In genomic region chr5:34397866-34398265, GRCm38 (mm10) we compare ENCODE assay signal across 16 mouse cellular contexts. TPM values are rescaled to one million over a fixed set of nuclear protein-coding genes. Genes with fewer than 3 reads are reported as not detected.
DNase-seq lines count a peak whose midpoint lies in the region; ATAC-seq and TF ChIP-seq lines count a peak whose summit lies in the region.
"Had no signal": no experiment of that assay in that cellular context is flagged by ENCODE, and none has a peak within 500 bp of the region (broad histone marks: within the 10 kb centered on the region; RNA-seq: fewer than 3 reads in every experiment).

No protein-coding gene starts in this region.

- no peak overlapping the region for H3K4me3 ChIP-seq in kidney, postnatal 0 days (replicated peaks; ENCODE audit: low read depth, low read length)
- no peak overlapping the region for H3K4me3 ChIP-seq in MEL (ENCODE audit: control insufficient read depth in 1 of 2, insufficient read depth in 1 of 2, low read depth in 2 of 2, low read length in 2 of 2)

- no peaks in the 10 kb centered on the region for H3K36me3 ChIP-seq in kidney, postnatal 0 days (ENCODE audit: insufficient read depth, low read length)
- H3K36me3 ChIP-seq in MEL (ENCODE audit: control insufficient read depth in 1 of 2, insufficient read depth in 2 of 2, low read length in 2 of 2): peaks cover 0 to 26% of the 10 kb centered on the region in 2 experiments; a peak in 2 of 4 replicates

- WGBS in kidney, postnatal 0 days: 91% methylated on average over 2 of the region's 2 CpGs

- no peak overlapping the region for H3K27ac ChIP-seq in kidney, postnatal 0 days
- no peak overlapping the region for H3K27ac ChIP-seq in MEL (ENCODE audit: control insufficient read depth, low read depth, low read length)

- peak; percentile 30 for TF ChIP-seq RAD21 in MEL (IDR thresholded peaks at IDR 0.05; ENCODE audit: low read depth, low read length)

- no peak overlapping the region for H3K9ac ChIP-seq in kidney, postnatal 0 days (ENCODE audit: low read depth, low read length)
- no peak overlapping the region for H3K9ac ChIP-seq in MEL (ENCODE audit: control insufficient read depth, low read depth, low read length, poor library complexity, severe bottlenecking)

- no peaks in the 10 kb centered on the region for H3K4me1 ChIP-seq in kidney, postnatal 0 days (replicated peaks; ENCODE audit: insufficient read depth, low read length)
- H3K4me1 ChIP-seq in MEL (ENCODE audit: control insufficient read depth in 1 of 2, insufficient read depth in 2 of 2, low read length in 2 of 2): peaks cover 12 to 21% of the 10 kb centered on the region in 2 experiments

- no peak overlapping the region for H3K4me2 ChIP-seq in kidney, postnatal 0 days (ENCODE audit: low read length)

- H3K9me3 ChIP-seq in kidney, postnatal 0 days (replicated peaks; ENCODE audit: low read length): no peaks in the 10 kb centered on the region
- no peaks in the 10 kb centered on the region for H3K9me3 ChIP-seq in MEL (replicated peaks; ENCODE audit: insufficient read depth, low read length)
- H3K9me3 ChIP-seq: G1E had no signal

- TF ChIP-seq POLR2A in MEL (IDR thresholded peaks at IDR 0.05; ENCODE audit: control insufficient read depth in 1 of 2, insufficient read depth in 1 of 2, low read depth in 1 of 2, low read length in 2 of 2, poor library complexity in 1 of 2): no peak

- TF ChIP-seq CTCF in kidney, postnatal 0 days (IDR thresholded peaks at IDR 0.05; ENCODE audit: low read depth): peak; percentile 28; the same call in 1 of the 2 replicates
- peak in 2 of 3 experiments; percentile 29 to 56; a peak in 4 of 6 replicates for TF ChIP-seq CTCF in MEL (IDR thresholded peaks at IDR 0.05 in 2 of 3, conservative IDR thresholded peaks at IDR 0.05 in 1 of 3; ENCODE audit: control insufficient read depth in 1 of 3, insufficient read depth in 1 of 3, low read depth in 2 of 3, low read length in 3 of 3, poor library complexity in 1 of 3, severe bottlenecking in 1 of 3)

- ATAC-seq in frontal cortex, adult (ENCODE audit: low TSS enrichment): peak; percentile 62
- no peak for ATAC-seq in kidney, postnatal 0 days (replicated peaks; ENCODE audit: low FRiP score, low read depth)
- ATAC-seq: hindbrain, embryonic 16.5 days; midbrain, embryonic 16.5 days had no signal

- no peak for DNase-seq in frontal cortex, postnatal 10 days (ENCODE audit: low spot score in 2 of 2)
- peak; percentile 36 for DNase-seq in kidney, postnatal 0 days (ENCODE audit: low spot score)
- DNase-seq in kidney, postnatal 4 days: no peak
- peak; percentile 22 for DNase-seq in 416B (ENCODE audit: low read depth)
- peak; percentile 36 for DNase-seq in MEL (ENCODE audit: low read depth, low spot score)
- DNase-seq in lung, postnatal 36 days: no peak
- DNase-seq: adrenal gland, adult 2 months; kidney, adult 8-10 months; liver; lung, adult 18-20 months; spleen, adult 18-20 months; thymus, adult 2 months had no signal

- H3K27me3 ChIP-seq in kidney, postnatal 0 days (ENCODE audit: insufficient read depth, low read length): no peaks in the 10 kb centered on the region
- H3K27me3 ChIP-seq in MEL (ENCODE audit: control insufficient read depth in 1 of 2, insufficient read depth in 2 of 2, low read length in 2 of 2): no peaks in the 10 kb centered on the region

- peaks cover 42% of the 10 kb centered on the region for H3K79me2 ChIP-seq in MEL (ENCODE audit: control insufficient read depth, insufficient read depth, low read length, poor library complexity)

- TF ChIP-seq EP300 in MEL (IDR thresholded peaks at IDR 0.05; ENCODE audit: low read depth in 1 of 2, low read length in 2 of 2): no peak

TF ChIP-seq in MEL, 35 proteins besides CTCF, POLR2A, EP300 and RAD21:
- no peak for TF ChIP-seq RCOR1 (IDR thresholded peaks at IDR 0.05; ENCODE audit: low read depth, low read length)
- TF ChIP-seq POLR2AphosphoS2 (IDR thresholded peaks at IDR 0.05; ENCODE audit: low read length): no peak
- peak; percentile 14; the same call in 1 of the 2 replicates for TF ChIP-seq SMC3 (IDR thresholded peaks at IDR 0.05; ENCODE audit: low read depth, low read length)
- TF ChIP-seq E2F4 (IDR thresholded peaks at IDR 0.05; ENCODE audit: borderline replicate concordance, low read depth, low read length): no peak
- no peak for TF ChIP-seq ETS1 (IDR thresholded peaks at IDR 0.05; ENCODE audit: low read depth, low read length)
- TF ChIP-seq JUND (IDR thresholded peaks at IDR 0.05; ENCODE audit: low read depth, low read length): no peak
- TF ChIP-seq SIN3A (IDR thresholded peaks at IDR 0.05; ENCODE audit: low read length): no peak
- TF ChIP-seq GATA1 (IDR thresholded peaks at IDR 0.05; ENCODE audit: low read depth, low read length): no peak

RNA-seq across cellular contexts. Expression of gene Fam193a, which starts 28.1 kb away (rescaled TPM):
- 6.8 and 6.9 TPM in 2 replicates for polyA plus RNA-seq in kidney, postnatal 0 days (2015; fragmentation: Nextera tagmentation; extraction: Ambion mirVana)
- total RNA-seq in MEL (2012; rRNA removed): 10.9 and 12.2 TPM in 2 replicates
- 100 to 1,000 TPM in 1 of 2 experiments, 10 to 100 TPM in 1; 37.1 to 317 TPM for polyA plus RNA-seq in MEL (2012; ENCODE audit: insufficient read depth in 1 of 2, insufficient read length in 2 of 2, low read depth in 1 of 2, low replicate concordance in 2 of 2, missing spikeins in 1 of 2)

Comparison
In these comparisons a context has a peak if more than half of its experiments do, and no peak if none do; other contexts are left out.
1. DNase-seq: peak in kidney, postnatal 0 days (single experiment), 416B (single experiment) and MEL (single experiment); none in frontal cortex, postnatal 10 days (0 of 2), kidney, postnatal 4 days (0 of 2) and lung, postnatal 36 days (single experiment).